Mouse (Mus musculus) megakaryocyte, embryonic 14.5 days (primary cell): ENCODE measurements around the gene Dact1. TPM values are rescaled to one million over a fixed set of nuclear protein-coding genes. Genes with fewer than 3 reads are reported as not detected.

Source experiments
- H3K27me3 ChIP-seq: replicated peaks from 2 replicates; pipeline ENCODE3; 2012; ENCODE audit warnings: inconsistent platforms
- H3K36me3 ChIP-seq: replicated peaks from 2 replicates; pipeline ENCODE3; 2012; ENCODE audit warnings: low read length, inconsistent platforms, mixed read lengths
- H3K4me1 ChIP-seq: 2 replicates; pipeline ENCODE4 v1.6.1; 2012; ENCODE audit warnings: inconsistent platforms
- H3K4me3 ChIP-seq: replicated peaks from 2 replicates; pipeline ENCODE3; 2012; ENCODE audit warnings: moderate library complexity, mild to moderate bottlenecking, inconsistent platforms
- H3K9me3 ChIP-seq: 2 replicates; pipeline ENCODE4 v1.6.1; 2012; ENCODE audit warnings: inconsistent platforms
- FLI1 ChIP-seq: IDR thresholded peaks from 2 replicates; pipeline ENCODE4 v1.6.1; 2012; ENCODE audit warnings: low read length, inconsistent platforms, mixed read lengths
- GATA1 ChIP-seq: IDR thresholded peaks from 3 replicates; pipeline ENCODE4 v1.6.1; 2012; ENCODE audit warnings: mixed read lengths, low read length, inconsistent platforms, borderline replicate concordance
- polyA plus RNA-seq: library from polyadenylated mRNA; stranded (reverse); fragments of >175 nt; gene quantifications from 2 replicates; pipeline ENCODE4 v1.2.3, GENCODE M21; 2012; ENCODE audit warnings: low replicate concordance; ENCODE audit not compliant: insufficient read depth

Gene Dact1
- polyA plus RNA-seq, 1 experiment: 0.11 TPM

DNA sequence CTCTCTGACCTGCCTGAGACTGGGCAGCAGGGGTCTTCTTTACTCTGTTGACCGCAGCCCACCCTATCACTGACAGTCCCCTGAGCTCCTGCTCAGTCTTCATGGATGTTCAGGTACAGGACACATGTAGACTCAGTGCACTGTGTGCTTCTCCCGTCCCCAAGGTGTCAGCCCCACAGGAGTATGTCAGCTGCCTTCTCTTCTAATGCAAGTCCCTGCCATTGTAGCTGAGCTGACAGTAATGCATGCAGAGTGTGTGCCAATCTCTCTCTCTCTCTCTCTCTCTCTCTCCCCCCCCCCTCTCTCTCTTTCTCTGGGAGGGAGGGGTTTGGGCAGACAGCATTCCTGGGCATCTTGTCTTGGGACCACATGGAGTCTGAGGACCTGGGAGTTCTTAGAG, 19.2 kb upstream of the Dact1 start:
- Histone ChIP-seq H3K4me3 (no peak overlapping the region), H3K27me3 (peaks cover 4% of the 10 kb centered on the region), H3K4me1 (no peaks in the 10 kb centered on the region), H3K9me3 (peaks cover 9% of the 10 kb centered on the region; the same call in 1 of the 2 replicates), H3K36me3 (no peaks in the 10 kb centered on the region)
- TF ChIP-seq GATA1 (no peak), FLI1 (no peak)

DNA sequence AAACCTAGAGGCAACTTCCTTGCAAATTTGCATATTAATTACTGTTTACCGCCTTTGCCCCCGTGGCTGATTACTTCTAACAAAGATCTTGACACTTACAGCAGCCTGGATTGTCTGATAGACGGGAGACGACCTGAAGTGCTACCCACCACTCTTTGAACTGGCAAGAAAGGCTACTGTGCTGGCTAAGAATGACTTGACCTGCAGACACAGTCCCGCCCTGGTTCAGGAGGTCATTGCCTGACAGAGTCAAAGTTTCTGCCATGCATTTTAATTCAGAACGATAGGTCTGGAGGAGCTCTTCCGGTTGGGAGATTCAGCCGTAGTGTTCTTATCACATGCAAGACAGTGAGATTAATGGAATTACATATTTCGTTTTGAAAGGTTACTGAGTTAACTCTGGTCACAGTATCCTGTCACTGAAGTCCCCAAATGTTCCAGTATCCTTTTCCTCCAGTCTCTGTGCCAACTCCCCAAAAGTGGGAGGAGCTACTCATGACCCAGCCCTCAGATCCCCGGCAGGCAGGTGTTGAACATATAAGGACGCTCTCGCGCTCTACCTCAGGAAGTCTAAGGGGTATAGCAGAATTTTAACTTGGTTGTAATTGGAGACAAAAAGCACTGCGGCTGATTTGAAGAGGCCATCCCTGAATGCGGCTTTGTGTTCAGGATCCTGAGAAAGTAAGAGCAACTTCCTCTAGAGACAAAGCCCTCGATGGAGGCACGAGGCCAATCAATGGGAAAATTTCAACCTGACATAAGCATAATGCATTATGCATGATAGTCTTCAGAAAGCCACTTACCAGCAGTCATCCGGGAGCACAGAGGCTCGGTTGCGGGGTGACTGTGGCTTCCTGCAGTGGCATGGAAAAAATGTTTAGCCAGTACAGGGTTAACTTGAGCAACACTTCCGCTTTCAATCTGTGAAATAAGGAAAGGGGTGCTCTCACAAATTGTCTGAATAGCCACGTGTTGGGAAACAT, 15.4 kb upstream of the Dact1 start:
- H3K36me3 ChIP-seq: no peaks in the 10 kb centered on the region
- H3K27me3 ChIP-seq: peaks cover 5% of the 10 kb centered on the region
- no peak for TF ChIP-seq FLI1
- no peak for TF ChIP-seq GATA1
- H3K9me3 ChIP-seq: peaks cover 7% of the 10 kb centered on the region; the same call in 1 of the 2 replicates
- H3K4me1 ChIP-seq: no peaks in the 10 kb centered on the region
- H3K4me3 ChIP-seq: peak overlapping the region; percentile 15

DNA sequence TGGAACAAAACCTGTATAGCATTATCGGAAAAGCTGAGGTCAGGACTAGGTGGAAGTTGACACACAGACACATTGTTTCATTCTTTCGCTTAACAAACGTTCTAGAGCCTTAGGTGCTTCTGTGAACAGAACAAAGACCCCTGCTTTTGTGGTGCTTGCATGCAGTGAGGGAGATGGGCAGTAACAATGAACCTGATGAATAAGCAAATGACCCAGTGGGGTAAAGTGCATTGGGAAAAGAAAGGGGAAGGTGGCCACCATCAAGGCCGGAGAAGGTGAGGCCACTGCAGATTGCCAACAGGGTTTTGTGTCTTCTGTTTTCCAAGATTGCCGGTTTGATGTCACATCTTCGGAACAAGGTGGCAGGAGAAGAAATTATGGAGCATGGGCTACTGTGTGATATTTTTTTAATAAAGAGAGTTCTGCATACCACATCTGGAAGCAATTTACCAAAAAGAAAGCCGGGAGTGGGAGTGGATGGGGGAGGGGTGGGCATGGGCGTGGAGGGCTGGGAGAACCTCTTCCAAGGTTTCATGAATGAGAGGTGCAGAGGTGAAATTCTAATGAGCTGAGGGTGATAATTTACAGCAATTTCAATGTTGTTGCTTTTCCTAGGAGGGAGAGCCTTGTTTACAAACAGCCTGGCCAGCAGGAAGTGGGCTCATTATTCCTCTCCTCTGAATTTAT, 12.7 kb upstream of the Dact1 start:
- Histone ChIP-seq H3K4me1 (no peaks in the 10 kb centered on the region), H3K9me3 (peaks cover 6% of the 10 kb centered on the region; the same call in 1 of the 2 replicates)
- TF ChIP-seq FLI1: no peak
- no peak for TF ChIP-seq GATA1

DNA sequence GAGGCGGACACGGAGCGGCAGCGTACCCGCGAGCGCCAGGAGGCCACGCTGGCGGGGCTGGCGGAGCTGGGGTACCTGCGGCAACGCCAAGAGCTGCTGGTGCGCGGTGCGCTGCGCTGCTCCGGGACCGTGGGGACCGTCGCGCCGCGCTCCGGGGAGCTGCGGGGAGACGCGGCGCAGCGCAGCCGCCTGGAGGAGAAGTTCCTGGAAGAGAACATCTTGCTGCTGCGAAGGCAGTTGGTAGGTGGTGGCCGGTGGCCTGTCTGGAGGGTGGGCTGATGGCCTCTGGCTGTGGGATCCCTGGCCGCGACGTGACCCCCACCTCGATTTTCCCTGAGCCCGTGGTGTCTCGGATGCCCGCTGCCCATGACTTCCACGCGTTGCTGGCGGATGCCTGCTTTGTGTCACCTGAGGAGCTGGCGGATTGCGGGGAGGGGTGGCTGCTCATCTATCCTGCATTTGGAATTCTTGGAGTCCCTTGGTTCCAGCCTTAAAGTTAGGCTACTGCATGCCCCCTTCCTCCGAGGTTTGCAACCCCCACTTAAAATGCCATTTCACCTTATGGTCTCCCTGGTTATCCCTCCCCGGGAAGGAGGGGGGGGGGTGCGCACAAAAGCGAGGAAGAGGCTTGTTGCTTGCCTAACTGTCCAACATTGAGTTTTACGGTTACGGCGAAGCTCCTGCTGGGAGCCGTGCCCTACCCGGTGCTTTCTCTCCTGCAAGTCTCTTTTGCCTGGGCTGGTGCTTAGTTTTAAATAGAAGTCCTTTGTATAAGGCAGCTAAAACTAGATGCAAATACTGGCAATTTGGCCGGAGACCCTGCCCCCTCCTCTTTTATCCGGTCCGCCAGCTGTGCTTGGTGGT, 616 bp downstream of the Dact1 start:
- no peaks in the 10 kb centered on the region for H3K9me3 ChIP-seq
- peaks cover 72% of the 10 kb centered on the region for H3K27me3 ChIP-seq
- peak overlapping the region; percentile 91 for H3K4me3 ChIP-seq
- no peak for TF ChIP-seq GATA1
- no peak for TF ChIP-seq FLI1
- H3K4me1 ChIP-seq: peaks cover 18% of the 10 kb centered on the region
- no peaks in the 10 kb centered on the region for H3K36me3 ChIP-seq

More for the DNA sequence above, 12.7 kb upstream of the Dact1 start:
- Histone ChIP-seq H3K4me3 (no peak overlapping the region), H3K27me3 (peaks cover 10% of the 10 kb centered on the region), H3K36me3 (no peaks in the 10 kb centered on the region)

DNA sequence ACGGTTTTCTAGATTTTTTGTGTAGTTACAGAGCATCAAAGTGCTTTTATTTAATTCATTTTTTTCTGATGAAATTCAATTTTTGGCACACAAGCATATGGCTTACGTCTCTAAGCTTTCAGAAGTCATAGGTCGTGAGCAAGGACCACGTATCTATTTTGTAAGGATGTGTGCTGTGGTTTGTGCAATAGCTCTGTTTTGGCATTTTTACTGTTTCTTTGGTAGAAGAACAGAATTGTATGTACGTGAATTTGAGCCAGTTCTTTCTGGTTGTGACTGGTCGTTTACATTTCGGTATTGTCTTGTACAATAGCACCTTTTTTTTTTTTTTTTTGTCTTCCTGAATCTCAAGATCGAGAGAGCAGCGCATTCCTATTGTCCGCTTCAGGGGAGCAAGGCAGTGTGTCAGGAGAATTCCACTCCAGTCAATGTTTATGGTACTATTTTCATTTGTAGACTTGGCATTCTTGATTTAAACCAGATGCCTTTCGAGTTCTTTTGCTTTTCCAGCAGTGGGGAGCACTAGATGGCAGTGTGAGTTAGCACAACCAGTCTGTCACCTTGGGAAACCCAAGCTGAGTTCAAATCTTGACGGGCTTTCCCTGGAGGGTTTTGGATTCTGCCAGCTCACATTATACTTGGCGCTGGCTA, 1.7 kb downstream of the Dact1 start:
- TF ChIP-seq FLI1: no peak
- no peak for TF ChIP-seq GATA1

DNA sequence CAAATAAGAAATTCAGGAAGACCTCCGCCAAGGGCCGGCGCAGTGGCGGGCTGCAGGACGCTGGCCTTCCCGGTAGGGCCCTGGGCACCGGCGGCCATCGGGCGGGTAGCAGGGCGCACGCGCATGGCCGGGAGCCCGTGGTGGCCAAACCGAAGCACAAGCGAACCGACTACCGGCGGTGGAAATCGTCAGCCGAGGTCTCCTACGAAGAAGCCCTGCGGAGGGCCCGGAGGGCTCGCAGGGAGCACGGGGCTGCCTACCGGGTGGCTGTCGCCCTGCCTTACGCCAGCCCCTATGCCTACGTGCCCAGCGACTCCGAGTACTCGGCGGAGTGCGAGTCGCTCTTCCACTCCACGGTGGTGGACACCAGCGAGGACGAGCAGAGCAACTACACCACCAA, 8.6 kb downstream of the Dact1 start:
- H3K4me1 ChIP-seq: no peaks in the 10 kb centered on the region
- no peak for TF ChIP-seq GATA1
- TF ChIP-seq FLI1: no peak
- H3K9me3 ChIP-seq: peaks cover 21% of the 10 kb centered on the region
- peaks cover 4% of the 10 kb centered on the region for H3K27me3 ChIP-seq
- peak overlapping the region; percentile 28 for H3K4me3 ChIP-seq
- no peaks in the 10 kb centered on the region for H3K36me3 ChIP-seq

More for the DNA sequence above, 1.7 kb downstream of the Dact1 start:
- Histone ChIP-seq H3K36me3 (no peaks in the 10 kb centered on the region), H3K27me3 (peaks cover 64% of the 10 kb centered on the region), H3K9me3 (no peaks in the 10 kb centered on the region), H3K4me3 (no peak overlapping the region), H3K4me1 (peaks cover 18% of the 10 kb centered on the region)

DNA sequence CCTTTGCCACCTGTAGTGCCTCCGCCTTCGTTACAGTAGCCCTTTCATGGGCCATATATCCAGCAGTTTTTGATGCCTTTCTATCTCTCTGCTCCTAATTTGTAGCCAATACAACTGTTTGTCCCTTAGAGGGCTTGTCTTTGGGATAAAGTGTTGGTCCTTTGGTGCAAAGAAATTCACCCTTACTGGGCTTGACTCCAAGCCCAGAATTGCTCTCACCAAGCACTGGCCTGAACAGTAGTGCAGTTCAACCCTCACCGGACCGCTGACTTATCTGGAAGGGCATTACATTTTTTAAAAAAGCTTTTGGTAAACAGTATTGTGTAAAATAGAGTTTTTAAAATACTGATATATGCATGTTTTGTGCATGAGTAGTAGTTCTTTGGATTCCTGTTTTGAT, 9.9 kb downstream of the Dact1 start:
- no peak overlapping the region for H3K4me3 ChIP-seq
- no peaks in the 10 kb centered on the region for H3K4me1 ChIP-seq
- H3K9me3 ChIP-seq: peaks cover 21% of the 10 kb centered on the region
- H3K27me3 ChIP-seq: no peaks in the 10 kb centered on the region
- TF ChIP-seq GATA1 (no peak), FLI1 (no peak)
- no peaks in the 10 kb centered on the region for H3K36me3 ChIP-seq

DNA sequence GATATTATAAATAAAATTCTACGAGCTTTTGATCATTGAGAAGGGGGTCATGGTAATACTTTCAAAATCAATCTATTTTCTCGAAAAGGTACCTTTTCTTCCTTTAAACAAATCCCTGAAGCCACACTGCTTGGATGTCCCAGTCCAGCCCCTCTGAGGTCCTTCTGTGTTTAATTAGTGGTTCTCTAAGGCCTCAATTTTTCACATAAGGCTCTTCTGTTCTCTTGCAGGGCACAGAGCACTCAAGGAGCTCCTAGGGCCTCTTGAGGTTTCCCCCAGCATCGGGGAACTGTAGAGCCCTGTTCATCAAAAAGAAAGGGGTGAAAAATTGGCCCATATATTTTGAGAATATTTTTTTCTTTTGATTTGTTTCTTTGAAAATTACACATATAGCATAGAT, 23.0 kb downstream of the Dact1 start:
- no peak for TF ChIP-seq GATA1
- TF ChIP-seq FLI1: no peak
- no peaks in the 10 kb centered on the region for H3K9me3 ChIP-seq
- peaks cover 3% of the 10 kb centered on the region for H3K27me3 ChIP-seq
- H3K36me3 ChIP-seq: no peaks in the 10 kb centered on the region
- no peaks in the 10 kb centered on the region for H3K4me1 ChIP-seq
- H3K4me3 ChIP-seq: no peak overlapping the region

DNA sequence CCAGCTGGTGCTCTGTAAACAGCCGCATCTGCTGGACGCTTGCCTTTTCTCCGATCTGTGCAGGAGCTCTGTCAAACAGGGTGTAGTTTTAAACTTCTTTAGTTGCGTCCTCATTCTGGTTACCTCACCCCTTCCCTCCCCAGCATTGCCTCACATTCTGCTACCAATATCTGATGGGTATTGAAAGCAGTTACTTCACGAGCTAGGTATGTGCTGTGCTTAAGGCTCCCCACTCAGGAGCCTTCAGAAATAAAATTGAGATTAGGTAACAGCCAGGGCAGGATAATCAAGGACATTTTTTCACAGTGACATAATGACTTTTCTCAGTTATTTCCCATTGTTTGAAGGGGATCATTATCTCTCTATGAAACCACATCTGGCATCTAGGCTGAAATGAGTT, 23.9 kb downstream of the Dact1 start:
- H3K36me3 ChIP-seq: no peaks in the 10 kb centered on the region
- no peaks in the 10 kb centered on the region for H3K9me3 ChIP-seq
- peaks cover 3% of the 10 kb centered on the region for H3K27me3 ChIP-seq
- no peaks in the 10 kb centered on the region for H3K4me1 ChIP-seq
- TF ChIP-seq GATA1 (no peak), FLI1 (no peak)
- H3K4me3 ChIP-seq: no peak overlapping the region
